Mouse (Mus musculus) myocyte (in vitro differentiated cells): Measurements from ENCODE around the gene Cxcr2. TPM values are rescaled to one million over a fixed set of nuclear protein-coding genes. Genes with fewer than 3 reads are reported as not detected.

Experiments
- H3K27me3 ChIP-seq: one replicate; pipeline ENCODE4 v1.6.1; 2011; ENCODE audit not compliant: control insufficient read depth, insufficient read depth, insufficient read length
- H3K36me3 ChIP-seq: one replicate; pipeline ENCODE4 v1.6.1; 2011; ENCODE audit not compliant: control insufficient read depth, insufficient read depth
- H3K4me2 ChIP-seq: one replicate; pipeline ENCODE4 v1.6.1; 2011; ENCODE audit warnings: low read depth, control low read depth
- H3K4me3 ChIP-seq: one replicate; pipeline ENCODE4 v1.5.1; 2011; ENCODE audit warnings: mild to moderate bottlenecking, control low read depth, moderate library complexity
- H3K79me2 ChIP-seq: one replicate; pipeline ENCODE4 v1.6.1; 2011; ENCODE audit not compliant: control insufficient read depth, insufficient read depth
- H3ac ChIP-seq: one replicate; pipeline ENCODE4 v1.6.1; 2011; ENCODE audit not compliant: control insufficient read depth, insufficient read length
- CEBPB ChIP-seq: IDR thresholded peaks from 2 replicates; pipeline ENCODE4 v1.6.1; 2011; ENCODE audit warnings: mild to moderate bottlenecking, moderate library complexity; ENCODE audit not compliant: poor library complexity, insufficient read depth, severe bottlenecking
- E2F4 ChIP-seq: IDR thresholded peaks from one replicate; pipeline ENCODE4 v1.6.1; 2011; ENCODE audit warnings: mild to moderate bottlenecking, control low read depth, moderate library complexity; ENCODE audit not compliant: insufficient read depth
- MAX ChIP-seq: IDR thresholded peaks from one replicate; pipeline ENCODE4 v1.6.1; 2011; ENCODE audit warnings: low read depth, mild to moderate bottlenecking, control low read depth
- MYOD1 ChIP-seq, 3 experiments: IDR thresholded peaks; one replicate each; pipeline ENCODE4 v1.6.1; 2011; ENCODE audit warnings: control low read depth in 2 of 3, low read depth in 2 of 3, mild to moderate bottlenecking in 2 of 3, moderate library complexity in 1 of 3; ENCODE audit not compliant: insufficient read length in 2 of 3, control insufficient read depth in 1 of 3
- MYOG ChIP-seq, 3 experiments: IDR thresholded peaks; one replicate each; pipeline ENCODE4 v1.6.1; 2011; ENCODE audit warnings: control low read depth in 2 of 3, low read depth in 2 of 3, mild to moderate bottlenecking in 2 of 3; ENCODE audit not compliant: insufficient read length in 2 of 3, control insufficient read depth in 1 of 3, insufficient read depth in 1 of 3
- POLR2A ChIP-seq: IDR thresholded peaks from one replicate; pipeline ENCODE4 v1.6.1; 2011; ENCODE audit warnings: low read depth, mild to moderate bottlenecking, control low read depth, moderate library complexity; ENCODE audit not compliant: insufficient read length
- POLR2AphosphoS2 ChIP-seq: IDR thresholded peaks from one replicate; pipeline ENCODE4 v1.6.1; 2011; ENCODE audit warnings: low read depth, control low read depth; ENCODE audit not compliant: insufficient read length
- REST ChIP-seq: IDR thresholded peaks from one replicate; pipeline ENCODE4 v1.6.1; 2011; ENCODE audit warnings: mild to moderate bottlenecking, control low read depth, moderate library complexity; ENCODE audit not compliant: insufficient read depth, insufficient read length
- SRF ChIP-seq: IDR thresholded peaks from one replicate; pipeline ENCODE4 v1.6.1; 2011; ENCODE audit warnings: low read depth; ENCODE audit not compliant: control insufficient read depth, insufficient read length
- TCF12 ChIP-seq: IDR thresholded peaks from one replicate; pipeline ENCODE4 v1.6.1; 2011; ENCODE audit warnings: mild to moderate bottlenecking, control low read depth; ENCODE audit not compliant: poor library complexity, insufficient read depth, severe bottlenecking
- TCF3 ChIP-seq: IDR thresholded peaks from one replicate; pipeline ENCODE4 v1.6.1; 2011; ENCODE audit warnings: low read depth, control low read depth; ENCODE audit not compliant: insufficient read length
- USF1 ChIP-seq: IDR thresholded peaks from one replicate; pipeline ENCODE4 v1.6.1; 2011; ENCODE audit warnings: low read depth, mild to moderate bottlenecking, control low read depth, moderate library complexity
- polyA plus RNA-seq: library from polyadenylated mRNA; unstranded; fragments of >200 nt; fragmentation: generic; extraction: Trizol; gene quantifications from one replicate; pipeline ENCODE4 v1.2.1, GENCODE M21; 2012; ENCODE audit warnings: missing spikeins

The Cxcr2 gene
- polyA plus RNA-seq, 1 experiment, result not detected

DNA sequence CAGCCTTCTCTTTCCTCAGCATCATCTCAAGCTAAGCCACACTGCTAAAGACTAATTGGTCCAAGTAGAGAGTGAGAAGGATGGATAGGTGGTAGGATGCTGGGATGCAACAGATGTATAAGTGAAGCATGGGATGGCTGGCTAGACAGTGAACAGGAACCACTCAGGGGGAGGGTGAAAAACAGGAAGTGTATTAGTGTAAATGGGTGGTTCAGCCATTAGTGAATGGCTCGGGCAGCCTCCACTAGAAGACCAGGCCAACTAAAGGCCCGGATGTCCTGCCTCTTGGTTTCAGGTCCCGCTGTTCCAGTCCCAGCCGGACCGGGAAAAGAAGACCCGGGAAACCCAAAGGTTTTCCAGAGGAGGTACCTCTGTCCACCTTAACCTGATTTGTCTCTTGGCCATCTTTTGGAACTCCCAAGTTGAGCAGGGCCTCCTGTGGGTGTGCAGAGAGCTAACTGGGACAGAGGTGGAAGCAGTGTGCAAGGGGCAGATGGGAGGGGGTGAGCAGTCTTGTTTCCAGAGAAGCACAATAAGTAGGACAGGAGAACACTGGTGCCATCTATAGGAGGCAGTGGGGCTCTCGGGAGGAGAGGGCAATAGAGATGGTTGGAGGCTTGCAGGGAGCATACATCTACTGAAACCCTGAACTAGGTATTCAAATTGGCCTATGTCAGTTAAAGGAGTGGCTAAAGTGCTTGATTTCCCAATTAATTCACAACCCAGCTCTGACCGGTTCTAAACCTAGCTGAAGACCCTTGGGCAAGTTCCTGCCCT, 22.7 kb upstream of the Cxcr2 start:
- no peaks in the 10 kb centered on the region for H3K36me3 ChIP-seq
- H3K79me2 ChIP-seq, result no peaks in the 10 kb centered on the region
- no peak overlapping the region for H3ac ChIP-seq
- H3K4me2 ChIP-seq, result no peak overlapping the region
- H3K27me3 ChIP-seq, result no peaks in the 10 kb centered on the region
- TF ChIP-seq REST, result no peak
- TF ChIP-seq E2F4, result no peak
- TF ChIP-seq MYOD1 (IDR thresholded peaks at IDR 0.05; ENCODE audit: control insufficient read depth in 1 of 3, insufficient read length in 2 of 3, low read depth in 2 of 3), result no peak
- TF ChIP-seq POLR2AphosphoS2, result no peak
- no peak for TF ChIP-seq TCF3
- no peak for TF ChIP-seq POLR2A
- TF ChIP-seq MYOG (IDR thresholded peaks at IDR 0.05; ENCODE audit: control insufficient read depth in 1 of 3, insufficient read depth in 1 of 3, insufficient read length in 2 of 3, low read depth in 2 of 3), result no peak
- no peak for TF ChIP-seq SRF
- TF ChIP-seq MAX, result no peak
- TF ChIP-seq CEBPB, result no peak
- TF ChIP-seq USF1, result no peak
- TF ChIP-seq TCF12, result no peak
- no peak overlapping the region for H3K4me3 ChIP-seq

- Histone ChIP-seq H3K4me3 (no peak overlapping the region), H3K36me3 (no peaks in the 10 kb centered on the region), H3K4me2 (no peak overlapping the region), H3ac (no peak overlapping the region), H3K79me2 (no peaks in the 10 kb centered on the region), H3K27me3 (no peaks in the 10 kb centered on the region)
- TF ChIP-seq SRF (no peak), POLR2A (no peak), USF1 (no peak), MAX (no peak), POLR2AphosphoS2 (no peak), TCF12 (no peak), MYOD1 (IDR thresholded peaks at IDR 0.05; ENCODE audit: control insufficient read depth in 1 of 3, insufficient read length in 2 of 3, low read depth in 2 of 3) (no peak), CEBPB (no peak), TCF3 (no peak), REST (no peak), MYOG (IDR thresholded peaks at IDR 0.05; ENCODE audit: control insufficient read depth in 1 of 3, insufficient read depth in 1 of 3, insufficient read length in 2 of 3, low read depth in 2 of 3) (no peak), E2F4 (no peak)
Measured at GRCm38 (mm10) chr1:74132011-74132410, 21.8 kb upstream of the Cxcr2 start.

DNA sequence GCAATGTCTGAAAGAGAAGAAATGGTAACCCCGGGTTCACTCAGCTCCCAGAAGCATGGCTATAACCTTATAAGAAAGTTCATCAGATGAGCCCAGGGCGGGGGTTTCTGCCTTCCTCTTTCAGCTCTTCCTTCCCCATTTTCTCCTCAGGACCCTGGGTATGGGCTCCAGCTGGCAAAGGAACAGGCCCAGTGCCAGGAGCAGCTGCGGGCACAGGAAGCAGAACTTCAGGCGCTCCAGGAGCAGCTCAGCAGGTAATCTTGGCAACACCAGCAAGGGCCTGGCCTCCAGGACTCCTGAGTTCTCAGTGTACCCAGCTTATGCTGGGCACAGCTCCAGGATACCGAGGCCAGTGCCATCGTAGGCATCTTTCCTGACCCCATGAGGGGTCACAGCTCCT, 19.8 kb upstream of the Cxcr2 start:
- TF ChIP-seq USF1 (no peak), E2F4 (no peak), POLR2AphosphoS2 (no peak), TCF3 (no peak)
- no peaks in the 10 kb centered on the region for H3K36me3 ChIP-seq
- H3K27me3 ChIP-seq, result no peaks in the 10 kb centered on the region
- no peak overlapping the region for H3ac ChIP-seq
- no peaks in the 10 kb centered on the region for H3K79me2 ChIP-seq
- no peak overlapping the region for H3K4me3 ChIP-seq
- H3K4me2 ChIP-seq, result no peak overlapping the region

- H3ac ChIP-seq, result no peak overlapping the region
- peak overlapping the region; percentile 50 for H3K4me2 ChIP-seq
- no peaks in the 10 kb centered on the region for H3K79me2 ChIP-seq
- no peaks in the 10 kb centered on the region for H3K27me3 ChIP-seq
- H3K36me3 ChIP-seq, result no peaks in the 10 kb centered on the region
- TF ChIP-seq MYOG (IDR thresholded peaks at IDR 0.05; ENCODE audit: control insufficient read depth in 1 of 3, insufficient read depth in 1 of 3, insufficient read length in 2 of 3, low read depth in 2 of 3) (no peak), SRF (no peak), TCF3 (no peak), POLR2A (no peak), POLR2AphosphoS2 (no peak), REST (no peak), USF1 (no peak), E2F4 (no peak), TCF12 (no peak), MAX (no peak), MYOD1 (IDR thresholded peaks at IDR 0.05; ENCODE audit: control insufficient read depth in 1 of 3, insufficient read length in 2 of 3, low read depth in 2 of 3) (no peak), CEBPB (no peak)
- no peak overlapping the region for H3K4me3 ChIP-seq
Measured at GRCm38 (mm10) chr1:74135326-74135950, 18.4 kb upstream of the Cxcr2 start.

- no peak overlapping the region for H3K4me3 ChIP-seq
- no peak overlapping the region for H3ac ChIP-seq
- no peak overlapping the region for H3K4me2 ChIP-seq
- H3K36me3 ChIP-seq, result no peaks in the 10 kb centered on the region
- no peak for TF ChIP-seq MAX
- no peak for TF ChIP-seq SRF
- TF ChIP-seq E2F4, result no peak
- TF ChIP-seq POLR2A, result no peak
- no peak for TF ChIP-seq USF1
- TF ChIP-seq POLR2AphosphoS2, result no peak
- TF ChIP-seq MYOG (IDR thresholded peaks at IDR 0.05; ENCODE audit: control insufficient read depth in 1 of 3, insufficient read depth in 1 of 3, insufficient read length in 2 of 3, low read depth in 2 of 3), result no peak
- no peak for TF ChIP-seq CEBPB
- TF ChIP-seq TCF3, result no peak
- no peak for TF ChIP-seq MYOD1 (IDR thresholded peaks at IDR 0.05; ENCODE audit: control insufficient read depth in 1 of 3, insufficient read length in 2 of 3, low read depth in 2 of 3)
- TF ChIP-seq REST, result no peak
- TF ChIP-seq TCF12, result no peak
- no peaks in the 10 kb centered on the region for H3K27me3 ChIP-seq
- no peaks in the 10 kb centered on the region for H3K79me2 ChIP-seq
Measured at GRCm38 (mm10) chr1:74139415-74139814, 14.4 kb upstream of the Cxcr2 start.
